Mouse (Mus musculus): ENCODE measurements around the gene Sorbs1. TPM values are rescaled to one million over a fixed set of nuclear protein-coding genes. Genes with fewer than 3 reads are reported as not detected.

Gene Sorbs1
- polyA plus RNA-seq, 1 experiment from 2014 or later, result 37.7 TPM

- H3K27me3 ChIP-seq, result no peaks in the 10 kb centered on the region
- no peak overlapping the region for H3K4me3 ChIP-seq
- no peaks in the 10 kb centered on the region for H3K36me3 ChIP-seq
- peaks cover 4% of the 10 kb centered on the region; the same call in 1 of the 2 replicates for H3K4me1 ChIP-seq
- ATAC-seq (ENCODE audit: insufficient number of reproducible peaks, insufficient read depth, low FRiP score, low TSS enrichment, low read depth), result no peak
- no peak overlapping the region for H3K4me2 ChIP-seq
- H3K9ac ChIP-seq, result no peak overlapping the region
- WGBS, result 76% methylated on average over 3 of the region's 3 CpGs
- no peaks in the 10 kb centered on the region for H3K9me3 ChIP-seq
- no peak overlapping the region for H3K27ac ChIP-seq
Observed at GRCm38 (mm10) chr19:40349281-40349680, 164.3 kb downstream of the Sorbs1 start.

GRCm38 (mm10) chr19:40348652-40349051 lies 164.9 kb downstream of the Sorbs1 start:
- Histone ChIP-seq H3K9ac (no peak overlapping the region), H3K9me3 (no peaks in the 10 kb centered on the region), H3K27me3 (no peaks in the 10 kb centered on the region), H3K4me1 (peaks cover 4% of the 10 kb centered on the region; the same call in 1 of the 2 replicates), H3K27ac (no peak overlapping the region), H3K4me2 (no peak overlapping the region), H3K4me3 (no peak overlapping the region), H3K36me3 (no peaks in the 10 kb centered on the region)
- ATAC-seq (ENCODE audit: insufficient number of reproducible peaks, insufficient read depth, low FRiP score, low TSS enrichment, low read depth), result no peak
- WGBS, result 60% methylated on average over 2 of the region's 2 CpGs

GRCm38 (mm10) chr19:40348175-40348574 lies 165.4 kb downstream of the Sorbs1 start:
- Histone ChIP-seq H3K36me3 (no peaks in the 10 kb centered on the region), H3K4me3 (no peak overlapping the region), H3K4me1 (peaks cover 4% of the 10 kb centered on the region; the same call in 1 of the 2 replicates), H3K9me3 (no peaks in the 10 kb centered on the region), H3K27me3 (no peaks in the 10 kb centered on the region), H3K27ac (no peak overlapping the region), H3K4me2 (no peak overlapping the region), H3K9ac (no peak overlapping the region)
- ATAC-seq (ENCODE audit: insufficient number of reproducible peaks, insufficient read depth, low FRiP score, low TSS enrichment, low read depth), result no peak
- WGBS, result 67% methylated on average over 7 of the region's 7 CpGs

- Histone ChIP-seq H3K9me3 (no peaks in the 10 kb centered on the region), H3K4me1 (peaks cover 4% of the 10 kb centered on the region; the same call in 1 of the 2 replicates), H3K36me3 (no peaks in the 10 kb centered on the region), H3K27me3 (no peaks in the 10 kb centered on the region), H3K27ac (no peak overlapping the region), H3K4me2 (no peak overlapping the region), H3K9ac (no peak overlapping the region), H3K4me3 (no peak overlapping the region)
- no peak for ATAC-seq (ENCODE audit: insufficient number of reproducible peaks, insufficient read depth, low FRiP score, low TSS enrichment, low read depth)
- WGBS, result 77% methylated on average over 3 of the region's 3 CpGs
Observed at GRCm38 (mm10) chr19:40346908-40347307, 166.7 kb downstream of the Sorbs1 start.

GRCm38 (mm10) chr19:40346232-40346844 lies 167.2 kb downstream of the Sorbs1 start:
- no peaks in the 10 kb centered on the region for H3K27me3 ChIP-seq
- H3K36me3 ChIP-seq, result no peaks in the 10 kb centered on the region
- peaks cover 4% of the 10 kb centered on the region; the same call in 1 of the 2 replicates for H3K4me1 ChIP-seq
- no peak for ATAC-seq (ENCODE audit: insufficient number of reproducible peaks, insufficient read depth, low FRiP score, low TSS enrichment, low read depth)
- no peak overlapping the region for H3K4me2 ChIP-seq
- 66% methylated on average over 5 of the region's 5 CpGs for WGBS
- H3K27ac ChIP-seq, result no peak overlapping the region
- H3K4me3 ChIP-seq, result no peak overlapping the region
- H3K9me3 ChIP-seq, result no peaks in the 10 kb centered on the region
- H3K9ac ChIP-seq, result no peak overlapping the region

- no peaks in the 10 kb centered on the region for H3K27me3 ChIP-seq
- H3K4me3 ChIP-seq, result no peak overlapping the region
- H3K36me3 ChIP-seq, result no peaks in the 10 kb centered on the region
- H3K4me2 ChIP-seq, result no peak overlapping the region
- H3K27ac ChIP-seq, result no peak overlapping the region
- H3K4me1 ChIP-seq, result peaks cover 4% of the 10 kb centered on the region; the same call in 1 of the 2 replicates
- H3K9ac ChIP-seq, result no peak overlapping the region
- WGBS, result 15% methylated on average over 5 of the region's 5 CpGs
- no peaks in the 10 kb centered on the region for H3K9me3 ChIP-seq
- ATAC-seq (ENCODE audit: insufficient number of reproducible peaks, insufficient read depth, low FRiP score, low TSS enrichment, low read depth), result no peak
Observed at GRCm38 (mm10) chr19:40345684-40346083, 167.9 kb downstream of the Sorbs1 start.

- peaks cover 4% of the 10 kb centered on the region; the same call in 1 of the 2 replicates for H3K4me1 ChIP-seq
- no peak overlapping the region for H3K4me3 ChIP-seq
- H3K9ac ChIP-seq, result no peak overlapping the region
- no peak overlapping the region for H3K27ac ChIP-seq
- ATAC-seq (ENCODE audit: insufficient number of reproducible peaks, insufficient read depth, low FRiP score, low TSS enrichment, low read depth), result no peak
- no peak overlapping the region for H3K4me2 ChIP-seq
- H3K9me3 ChIP-seq, result no peaks in the 10 kb centered on the region
- 4% methylated on average over 5 of the region's 5 CpGs for WGBS
- no peaks in the 10 kb centered on the region for H3K36me3 ChIP-seq
- no peaks in the 10 kb centered on the region for H3K27me3 ChIP-seq
Observed at GRCm38 (mm10) chr19:40343018-40343417, 170.6 kb downstream of the Sorbs1 start.

- no peaks in the 10 kb centered on the region for H3K9me3 ChIP-seq
- H3K27ac ChIP-seq, result no peak overlapping the region
- no peak for ATAC-seq (ENCODE audit: insufficient number of reproducible peaks, insufficient read depth, low FRiP score, low TSS enrichment, low read depth)
- no peak overlapping the region for H3K4me2 ChIP-seq
- no peaks in the 10 kb centered on the region for H3K4me1 ChIP-seq
- no peak overlapping the region for H3K4me3 ChIP-seq
- WGBS, result 16% methylated on average over 6 of the region's 6 CpGs
- H3K27me3 ChIP-seq, result no peaks in the 10 kb centered on the region
- H3K9ac ChIP-seq, result no peak overlapping the region
- no peaks in the 10 kb centered on the region for H3K36me3 ChIP-seq
Observed at GRCm38 (mm10) chr19:40341141-40341540, 172.4 kb downstream of the Sorbs1 start.

- Histone ChIP-seq H3K4me2 (no peak overlapping the region), H3K27me3 (no peaks in the 10 kb centered on the region), H3K36me3 (no peaks in the 10 kb centered on the region), H3K4me3 (no peak overlapping the region), H3K9ac (no peak overlapping the region), H3K9me3 (no peaks in the 10 kb centered on the region), H3K4me1 (no peaks in the 10 kb centered on the region), H3K27ac (no peak overlapping the region)
- 76% methylated on average over 4 of the region's 4 CpGs for WGBS
- no peak for ATAC-seq (ENCODE audit: insufficient number of reproducible peaks, insufficient read depth, low FRiP score, low TSS enrichment, low read depth)
Observed at GRCm38 (mm10) chr19:40336694-40337093, 176.9 kb downstream of the Sorbs1 start.

- no peaks in the 10 kb centered on the region for H3K36me3 ChIP-seq
Observed at GRCm38 (mm10) chr19:40333905-40334304, 179.7 kb downstream of the Sorbs1 start.

GRCm38 (mm10) chr19:40333081-40333480 lies 180.5 kb downstream of the Sorbs1 start:
- Histone ChIP-seq H3K36me3 (no peaks in the 10 kb centered on the region), H3K4me2 (no peak overlapping the region), H3K27me3 (no peaks in the 10 kb centered on the region), H3K9me3 (no peaks in the 10 kb centered on the region), H3K9ac (no peak overlapping the region), H3K4me3 (no peak overlapping the region), H3K4me1 (no peaks in the 10 kb centered on the region), H3K27ac (no peak overlapping the region)
- 86% methylated on average over 4 of the region's 4 CpGs for WGBS
- ATAC-seq (ENCODE audit: insufficient number of reproducible peaks, insufficient read depth, low FRiP score, low TSS enrichment, low read depth), result no peak

More at GRCm38 (mm10) chr19:40333905-40334304, 179.7 kb downstream of the Sorbs1 start:
- no peak for ATAC-seq (ENCODE audit: insufficient number of reproducible peaks, insufficient read depth, low FRiP score, low TSS enrichment, low read depth)
- WGBS, result 33% methylated on average over 5 of the region's 5 CpGs
- Histone ChIP-seq H3K27ac (no peak overlapping the region), H3K9me3 (no peaks in the 10 kb centered on the region), H3K4me1 (no peaks in the 10 kb centered on the region), H3K27me3 (no peaks in the 10 kb centered on the region), H3K4me2 (no peak overlapping the region), H3K9ac (no peak overlapping the region), H3K4me3 (no peak overlapping the region)

GRCm38 (mm10) chr19:40332303-40332702 lies 181.3 kb downstream of the Sorbs1 start:
- WGBS, result 84% methylated on average over 6 of the region's 6 CpGs
- no peaks in the 10 kb centered on the region for H3K4me1 ChIP-seq
- no peak overlapping the region for H3K9ac ChIP-seq
- no peaks in the 10 kb centered on the region for H3K27me3 ChIP-seq
- H3K4me3 ChIP-seq, result no peak overlapping the region
- no peaks in the 10 kb centered on the region for H3K36me3 ChIP-seq
- no peaks in the 10 kb centered on the region for H3K9me3 ChIP-seq
- no peak for ATAC-seq (ENCODE audit: insufficient number of reproducible peaks, insufficient read depth, low FRiP score, low TSS enrichment, low read depth)
- H3K27ac ChIP-seq, result no peak overlapping the region
- H3K4me2 ChIP-seq, result no peak overlapping the region

Measured in embryonic facial prominence, embryonic 13.5 days (tissue).